Mouse (Mus musculus): ENCODE results near the gene Bdh1. TPM values are rescaled to one million over a fixed set of nuclear protein-coding genes. Genes with fewer than 3 reads are reported as not detected.
A peak's percentile ranks its signal among the peaks of the same experiment; 100 is the strongest.
"Not testable (repeated sequence)": the region's sequence is repeated elsewhere in the genome, so short reads cannot be mapped to it uniquely, and the experiment has no call there.

The Bdh1 gene
- polyA plus RNA-seq, 1 experiment from 2014 or later: 33.4 TPM

DNA sequence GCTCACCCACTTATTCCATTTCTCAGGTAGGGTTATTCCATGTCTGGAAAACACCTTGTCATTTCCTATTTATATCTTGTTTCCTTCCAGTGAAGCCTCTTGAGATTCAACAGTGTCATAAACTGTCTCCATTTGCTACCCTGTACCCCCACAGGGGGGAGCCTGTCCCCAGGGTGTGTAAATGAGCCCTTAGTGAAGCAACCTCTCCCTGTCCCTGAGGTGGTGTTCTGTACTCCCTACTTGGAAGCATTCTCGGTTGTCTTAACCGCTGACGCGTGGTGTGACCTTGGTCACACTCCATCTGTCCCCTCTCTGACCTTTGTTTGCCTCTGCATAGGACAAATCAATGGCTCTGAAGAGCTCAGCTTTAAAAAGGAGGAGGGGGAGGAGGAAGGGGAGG lies 43.5 kb downstream of the Bdh1 start:
- DNase-seq (ENCODE audit: low spot score): peak; percentile 36

DNA sequence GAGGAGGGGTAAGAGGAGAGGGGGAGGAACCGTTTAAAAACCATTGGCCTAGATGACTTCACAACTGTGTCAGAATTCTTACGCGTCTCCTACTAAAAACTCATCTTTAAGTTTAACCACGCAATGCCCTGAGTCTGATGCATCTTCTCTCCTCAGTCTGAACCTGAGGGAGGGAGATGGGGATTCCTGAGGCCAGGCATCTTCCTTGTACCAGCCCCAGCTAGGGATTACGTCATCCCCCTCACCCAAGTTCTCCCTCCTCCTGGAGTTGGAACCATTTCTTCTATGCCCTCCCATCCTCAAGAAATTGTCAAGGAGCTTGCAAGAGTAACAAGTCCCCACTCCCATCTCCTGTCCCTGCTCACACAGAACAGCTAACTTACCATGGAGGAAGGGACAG lies 44.0 kb downstream of the Bdh1 start:
- H3K9ac ChIP-seq (ENCODE audit: low read depth, low read length): no peak overlapping the region
- no peaks in the 10 kb centered on the region for H3K36me3 ChIP-seq (ENCODE audit: control insufficient read depth, insufficient read depth, low read length)
- WGBS: 88% methylated on average over 5 of the region's 5 CpGs
- H3K4me3 ChIP-seq (ENCODE audit: low read depth, low read length): no peak overlapping the region
- H3K4me2 ChIP-seq (replicated peaks; ENCODE audit: low read depth, low read length): no peak overlapping the region
- H3K9me3 ChIP-seq (ENCODE audit: control insufficient read depth, low read length): no peaks in the 10 kb centered on the region
- no peak overlapping the region for H3K27ac ChIP-seq (ENCODE audit: low read depth, low read length)
- DNase-seq (ENCODE audit: low spot score) (no peak), ATAC-seq (ENCODE audit: low FRiP score) (no peak)
- no peaks in the 10 kb centered on the region for H3K27me3 ChIP-seq (ENCODE audit: control insufficient read depth, insufficient read depth, low read length)
- no peaks in the 10 kb centered on the region for H3K4me1 ChIP-seq (replicated peaks; ENCODE audit: control insufficient read depth, insufficient read depth, low read length)

More for the DNA sequence above, 43.5 kb downstream of the Bdh1 start:
- no peaks in the 10 kb centered on the region for H3K36me3 ChIP-seq (ENCODE audit: control insufficient read depth, insufficient read depth, low read length)
- H3K9me3 ChIP-seq (ENCODE audit: control insufficient read depth, low read length): no peaks in the 10 kb centered on the region
- ATAC-seq (ENCODE audit: low FRiP score): no peak
- H3K27me3 ChIP-seq (ENCODE audit: control insufficient read depth, insufficient read depth, low read length): no peaks in the 10 kb centered on the region
- no peak overlapping the region for H3K9ac ChIP-seq (ENCODE audit: low read depth, low read length)
- H3K4me2 ChIP-seq (replicated peaks; ENCODE audit: low read depth, low read length): no peak overlapping the region
- WGBS: 26% methylated on average over 4 of the region's 4 CpGs
- H3K4me3 ChIP-seq (ENCODE audit: low read depth, low read length): no peak overlapping the region
- no peaks in the 10 kb centered on the region for H3K4me1 ChIP-seq (replicated peaks; ENCODE audit: control insufficient read depth, insufficient read depth, low read length)
- no peak overlapping the region for H3K27ac ChIP-seq (ENCODE audit: low read depth, low read length)

DNA sequence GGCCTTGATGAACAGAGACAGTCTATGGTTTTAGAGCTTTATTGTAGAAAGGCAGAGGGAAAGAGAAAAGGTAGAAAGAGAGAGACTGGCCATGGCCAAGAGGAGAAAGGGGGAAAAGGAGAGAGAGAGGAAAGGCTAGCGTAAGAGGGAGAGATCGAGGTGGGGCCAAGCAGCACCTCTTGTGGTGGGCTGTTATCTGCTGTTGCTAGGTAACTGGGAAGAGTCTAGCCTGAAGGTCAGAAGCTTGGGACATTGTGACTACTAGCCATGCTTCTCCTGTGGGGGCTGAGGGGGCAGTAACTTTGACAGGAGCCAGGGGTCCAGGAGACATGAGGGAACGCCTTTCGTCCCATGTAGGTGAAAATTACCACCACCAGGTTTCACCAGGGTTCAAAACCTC lies 48.7 kb downstream of the Bdh1 start:
- H3K36me3 ChIP-seq (ENCODE audit: control insufficient read depth, insufficient read depth, low read length); H3K27ac ChIP-seq (ENCODE audit: low read depth, low read length); ATAC-seq (ENCODE audit: low FRiP score); H3K9me3 ChIP-seq (ENCODE audit: control insufficient read depth, low read length); H3K4me3 ChIP-seq (ENCODE audit: low read depth, low read length); DNase-seq (ENCODE audit: low spot score); H3K27me3 ChIP-seq (ENCODE audit: control insufficient read depth, insufficient read depth, low read length); H3K4me1 ChIP-seq (replicated peaks; ENCODE audit: control insufficient read depth, insufficient read depth, low read length); H3K4me2 ChIP-seq (replicated peaks; ENCODE audit: low read depth, low read length); H3K9ac ChIP-seq (ENCODE audit: low read depth, low read length): not testable (repeated sequence)
- WGBS: 87% methylated on average over 4 of the region's 4 CpGs

DNA sequence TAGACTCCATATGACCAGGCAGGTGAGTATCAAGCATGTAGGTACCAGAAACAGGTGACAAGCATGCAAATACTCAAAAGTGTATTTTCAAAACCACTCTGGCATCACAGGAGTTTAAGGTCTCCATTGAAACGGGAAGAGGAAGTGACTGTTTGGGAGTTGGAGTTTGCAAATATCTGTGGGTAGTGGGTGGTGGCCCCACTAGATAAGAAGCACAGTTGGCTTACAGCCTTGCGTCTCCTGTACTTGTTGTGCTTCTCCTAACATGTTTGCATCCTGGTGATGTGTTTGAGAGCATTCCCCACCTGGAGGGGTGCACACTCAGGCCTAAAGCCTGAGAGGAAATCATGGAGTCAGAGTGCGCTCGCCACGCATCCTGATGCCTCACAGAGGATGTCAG lies 49.9 kb downstream of the Bdh1 start:
- no peak overlapping the region for H3K27ac ChIP-seq (ENCODE audit: low read depth, low read length)
- H3K9me3 ChIP-seq (ENCODE audit: control insufficient read depth, low read length): no peaks in the 10 kb centered on the region
- no peak overlapping the region for H3K4me3 ChIP-seq (ENCODE audit: low read depth, low read length)
- WGBS: 91% methylated on average over 5 of the region's 5 CpGs
- no peak overlapping the region for H3K4me2 ChIP-seq (replicated peaks; ENCODE audit: low read depth, low read length)
- ATAC-seq (ENCODE audit: low FRiP score) (no peak), DNase-seq (ENCODE audit: low spot score) (no peak)
- H3K9ac ChIP-seq (ENCODE audit: low read depth, low read length): no peak overlapping the region
- no peaks in the 10 kb centered on the region for H3K36me3 ChIP-seq (ENCODE audit: control insufficient read depth, insufficient read depth, low read length)
- H3K27me3 ChIP-seq (ENCODE audit: control insufficient read depth, insufficient read depth, low read length): no peaks in the 10 kb centered on the region
- H3K4me1 ChIP-seq (replicated peaks; ENCODE audit: control insufficient read depth, insufficient read depth, low read length): no peaks in the 10 kb centered on the region

DNA sequence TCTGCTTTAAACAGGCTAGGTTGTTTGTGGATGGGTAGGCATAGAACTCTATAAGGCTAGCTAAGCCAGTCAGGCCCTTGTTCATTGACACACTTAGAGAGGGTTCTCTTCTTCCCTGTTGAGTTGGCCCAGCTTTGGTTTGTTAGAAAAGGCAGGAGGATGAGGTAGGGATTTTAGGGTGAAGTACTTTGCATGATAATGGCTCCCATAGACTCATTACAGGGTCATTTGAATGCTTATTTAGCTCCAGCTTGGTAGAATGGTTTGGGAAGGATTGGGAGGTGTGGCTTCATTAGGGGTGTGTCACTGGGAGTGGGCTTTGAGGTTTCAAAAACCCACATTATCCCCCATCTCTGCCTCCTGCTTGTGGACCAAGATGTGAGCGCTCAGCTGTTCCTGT lies 51.1 kb downstream of the Bdh1 start:
- H3K36me3 ChIP-seq (ENCODE audit: control insufficient read depth, insufficient read depth, low read length): no peaks in the 10 kb centered on the region
- WGBS: 100% methylated on average over 1 of the region's 1 CpGs

DNA sequence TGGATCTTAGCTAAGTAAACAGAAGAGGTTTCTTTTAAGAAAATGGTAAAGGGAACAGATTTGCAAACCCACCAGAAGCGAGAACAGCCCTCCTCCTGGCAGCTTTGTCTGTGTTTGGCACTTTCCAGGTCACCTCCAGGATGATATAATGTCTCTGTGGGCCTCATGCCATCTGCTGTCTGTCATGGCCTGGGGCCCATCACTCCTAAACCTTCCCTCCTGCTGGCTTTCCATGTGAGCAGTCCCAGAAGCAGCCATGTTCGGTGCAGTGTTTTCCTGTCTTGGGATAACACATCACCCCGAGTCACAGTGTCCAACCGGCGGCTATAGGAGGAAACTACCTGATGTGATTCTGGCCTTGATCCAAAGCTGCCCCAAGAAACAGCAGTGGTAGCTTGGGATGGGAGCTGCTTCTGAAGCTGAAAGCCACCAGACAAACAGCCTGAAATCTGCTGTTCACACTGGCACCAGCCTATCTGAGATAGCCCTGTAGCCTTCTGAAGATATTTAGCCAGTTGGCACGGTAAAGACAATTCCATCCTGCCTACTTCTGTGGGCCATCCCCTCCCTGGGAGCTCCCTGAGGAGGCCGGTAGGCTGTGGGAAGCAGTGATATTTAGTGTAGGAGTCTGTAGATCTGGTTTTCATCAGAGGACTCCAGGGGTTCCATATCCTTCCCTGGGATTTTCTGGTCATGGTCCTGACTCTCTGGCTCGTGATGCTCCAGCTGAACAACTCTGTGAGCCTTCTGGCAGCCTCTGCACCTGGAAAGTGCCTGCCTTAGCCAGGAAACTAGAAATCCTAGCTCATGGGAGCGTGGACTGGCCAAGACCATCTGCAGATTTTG lies 53.3 kb downstream of the Bdh1 start:
- Histone ChIP-seq H3K36me3 (ENCODE audit: control insufficient read depth, insufficient read depth, low read length) (no peaks in the 10 kb centered on the region), H3K27ac (ENCODE audit: low read depth, low read length) (no peak overlapping the region), H3K4me1 (replicated peaks; ENCODE audit: control insufficient read depth, insufficient read depth, low read length) (no peaks in the 10 kb centered on the region), H3K4me3 (ENCODE audit: low read depth, low read length) (no peak overlapping the region), H3K27me3 (ENCODE audit: control insufficient read depth, insufficient read depth, low read length) (no peaks in the 10 kb centered on the region), H3K9me3 (ENCODE audit: control insufficient read depth, low read length) (no peaks in the 10 kb centered on the region), H3K9ac (ENCODE audit: low read depth, low read length) (no peak overlapping the region), H3K4me2 (replicated peaks; ENCODE audit: low read depth, low read length) (no peak overlapping the region)
- 72% methylated on average over 9 of the region's 9 CpGs for WGBS
- no peak for ATAC-seq (ENCODE audit: low FRiP score)
- DNase-seq (ENCODE audit: low spot score): no peak

More for the DNA sequence above, 51.1 kb downstream of the Bdh1 start:
- H3K27ac ChIP-seq (ENCODE audit: low read depth, low read length): no peak overlapping the region
- no peak overlapping the region for H3K4me2 ChIP-seq (replicated peaks; ENCODE audit: low read depth, low read length)
- ATAC-seq (ENCODE audit: low FRiP score) (no peak), DNase-seq (ENCODE audit: low spot score) (no peak)
- H3K4me3 ChIP-seq (ENCODE audit: low read depth, low read length): no peak overlapping the region
- H3K27me3 ChIP-seq (ENCODE audit: control insufficient read depth, insufficient read depth, low read length): no peaks in the 10 kb centered on the region
- no peaks in the 10 kb centered on the region for H3K9me3 ChIP-seq (ENCODE audit: control insufficient read depth, low read length)
- H3K9ac ChIP-seq (ENCODE audit: low read depth, low read length): no peak overlapping the region
- H3K4me1 ChIP-seq (replicated peaks; ENCODE audit: control insufficient read depth, insufficient read depth, low read length): no peaks in the 10 kb centered on the region

DNA sequence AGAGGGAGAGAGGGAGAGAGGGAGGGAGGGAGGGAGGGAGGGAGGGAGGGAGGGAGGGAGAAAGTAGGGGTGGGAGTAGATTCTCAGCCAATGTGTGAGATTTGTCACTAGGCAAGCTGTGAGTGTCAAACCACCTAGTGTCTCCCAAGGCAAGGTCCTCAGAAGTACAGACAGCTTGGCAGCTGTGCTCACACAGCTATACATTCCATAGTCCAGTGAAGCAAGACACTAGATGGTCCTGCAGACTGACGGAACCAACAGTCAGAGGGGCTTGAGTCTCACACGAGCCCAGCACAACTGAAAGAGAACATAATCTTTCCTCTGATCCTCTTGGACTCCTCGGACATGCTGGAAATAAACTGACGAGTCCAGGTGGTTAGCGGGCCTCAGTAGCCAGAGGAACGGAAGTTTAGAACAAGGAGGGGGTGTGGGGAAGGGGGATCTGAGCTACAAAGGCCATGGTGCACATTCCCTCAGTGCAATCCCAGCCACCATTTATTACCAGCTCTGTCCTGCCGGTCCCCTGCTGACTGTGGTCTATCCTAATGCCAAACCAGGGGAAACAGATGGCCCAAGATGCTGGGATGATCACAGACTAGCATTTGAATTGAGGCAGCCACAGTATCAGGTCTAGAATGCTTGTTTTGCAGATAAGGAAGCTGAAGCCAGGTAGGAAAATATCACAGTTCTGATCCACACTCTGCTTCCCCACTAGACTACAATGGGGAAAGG lies 55.0 kb downstream of the Bdh1 start:
- no peaks in the 10 kb centered on the region for H3K9me3 ChIP-seq (ENCODE audit: control insufficient read depth, low read length)
- no peaks in the 10 kb centered on the region for H3K27me3 ChIP-seq (ENCODE audit: control insufficient read depth, insufficient read depth, low read length)
- 60% methylated on average over 7 of the region's 7 CpGs for WGBS
- H3K27ac ChIP-seq (ENCODE audit: low read depth, low read length): no peak overlapping the region
- ATAC-seq (ENCODE audit: low FRiP score): no peak
- H3K4me1 ChIP-seq (replicated peaks; ENCODE audit: control insufficient read depth, insufficient read depth, low read length): no peaks in the 10 kb centered on the region
- DNase-seq (ENCODE audit: low spot score): no peak
- H3K4me2 ChIP-seq (replicated peaks; ENCODE audit: low read depth, low read length): no peak overlapping the region
- H3K9ac ChIP-seq (ENCODE audit: low read depth, low read length): no peak overlapping the region
- H3K36me3 ChIP-seq (ENCODE audit: control insufficient read depth, insufficient read depth, low read length): no peaks in the 10 kb centered on the region
- no peak overlapping the region for H3K4me3 ChIP-seq (ENCODE audit: low read depth, low read length)

DNA sequence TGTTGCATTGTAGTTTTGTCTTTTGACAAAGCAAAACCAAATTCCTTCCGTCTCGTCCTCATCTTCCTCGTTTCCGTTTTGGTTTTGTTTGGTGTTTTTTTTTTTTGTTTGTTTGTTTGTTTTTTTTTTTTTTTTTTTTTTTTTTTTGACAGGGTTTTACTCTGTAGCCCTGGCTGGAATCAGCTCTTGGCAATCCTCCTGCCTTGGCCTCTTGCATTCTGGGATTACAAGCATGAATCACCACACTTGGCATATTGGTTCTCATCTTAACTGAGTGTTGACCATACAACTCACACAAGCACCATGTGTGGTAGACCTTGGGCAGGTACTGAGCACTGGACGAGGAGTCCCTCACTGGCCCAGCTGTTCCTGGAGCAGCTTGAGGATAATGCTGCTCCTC lies 63.3 kb downstream of the Bdh1 start:
- no peak overlapping the region for H3K4me2 ChIP-seq (replicated peaks; ENCODE audit: low read depth, low read length)
- no peaks in the 10 kb centered on the region for H3K36me3 ChIP-seq (ENCODE audit: control insufficient read depth, insufficient read depth, low read length)
- H3K27ac ChIP-seq (ENCODE audit: low read depth, low read length): no peak overlapping the region
- DNase-seq (ENCODE audit: low spot score) (no peak), ATAC-seq (ENCODE audit: low FRiP score) (no peak)
- H3K9me3 ChIP-seq (ENCODE audit: control insufficient read depth, low read length): no peaks in the 10 kb centered on the region
- H3K4me1 ChIP-seq (replicated peaks; ENCODE audit: control insufficient read depth, insufficient read depth, low read length): no peaks in the 10 kb centered on the region; the same call in 1 of the 2 replicates
- H3K27me3 ChIP-seq (ENCODE audit: control insufficient read depth, insufficient read depth, low read length): no peaks in the 10 kb centered on the region
- 86% methylated on average over 5 of the region's 5 CpGs for WGBS
- no peak overlapping the region for H3K4me3 ChIP-seq (ENCODE audit: low read depth, low read length)
- H3K9ac ChIP-seq (ENCODE audit: low read depth, low read length): no peak overlapping the region

DNA sequence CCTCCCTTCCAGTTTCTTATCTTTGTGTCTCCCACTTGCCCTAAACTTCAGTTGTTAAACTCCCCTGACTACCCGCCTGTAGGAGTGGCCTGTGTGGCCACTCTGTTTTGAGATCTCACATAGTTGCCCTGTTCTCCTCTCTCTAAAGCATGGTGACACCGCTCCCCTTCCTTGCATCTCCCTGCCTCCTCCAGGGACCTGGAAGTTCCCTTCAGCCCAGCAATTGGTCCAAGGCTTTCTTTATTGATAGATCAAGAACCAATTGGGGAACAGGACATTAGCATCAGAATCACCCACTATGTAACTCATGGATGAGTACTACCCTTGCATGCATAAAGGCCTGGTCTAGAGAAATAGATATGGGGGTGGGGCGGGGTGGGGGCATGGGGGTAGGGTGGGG lies 65.2 kb downstream of the Bdh1 start:
- H3K27ac ChIP-seq (ENCODE audit: low read depth, low read length): no peak overlapping the region
- no peak overlapping the region for H3K4me2 ChIP-seq (replicated peaks; ENCODE audit: low read depth, low read length)
- no peaks in the 10 kb centered on the region for H3K36me3 ChIP-seq (ENCODE audit: control insufficient read depth, insufficient read depth, low read length)
- no peaks in the 10 kb centered on the region for H3K27me3 ChIP-seq (ENCODE audit: control insufficient read depth, insufficient read depth, low read length)
- no peaks in the 10 kb centered on the region for H3K9me3 ChIP-seq (ENCODE audit: control insufficient read depth, low read length)
- H3K4me1 ChIP-seq (replicated peaks; ENCODE audit: control insufficient read depth, insufficient read depth, low read length): no peaks in the 10 kb centered on the region; the same call in 1 of the 2 replicates
- H3K4me3 ChIP-seq (ENCODE audit: low read depth, low read length): no peak overlapping the region
- H3K9ac ChIP-seq (ENCODE audit: low read depth, low read length): no peak overlapping the region
- DNase-seq (ENCODE audit: low spot score) (no peak), ATAC-seq (ENCODE audit: low FRiP score) (no peak)
- 87% methylated on average over 3 of the region's 3 CpGs for WGBS
